Mouse (Mus musculus) embryonic facial prominence, embryonic 15.5 days (tissue): ENCODE measurements at regions not wholly inside any gene's neighbourhood (a gene's known extent, or its start where the extent isn't known, plus 50 kb on each side); places are given as distances from the start of the nearest gene placed in this dataset.
"Not testable (repeated sequence)": the region's sequence is repeated elsewhere in the genome, so short reads cannot be mapped to it uniquely, and the experiment has no call there.

ENCODE experiments used
- ATAC-seq: fragments of 200-750 bp; cut with Nextera tagmentation; 2 replicates; pipeline ENCODE4 v1.8.0; 2017; ENCODE audit warnings: low read depth, moderate TSS enrichment; ENCODE audit not compliant: insufficient number of reproducible peaks, low FRiP score, low TSS enrichment
- H3K27ac ChIP-seq: fragments of 300-500 bp; sonication (generic); replicated peaks from 2 replicates; pipeline ENCODE4 v1.5.1; 2015; ENCODE audit warnings: mild to moderate bottlenecking, inconsistent platforms
- H3K27me3 ChIP-seq: fragments of 300-500 bp; sonication (generic); 2 replicates; pipeline ENCODE4 v1.6.1; 2015; ENCODE audit warnings: inconsistent platforms
- H3K36me3 ChIP-seq: fragments of 300-500 bp; sonication (generic); 2 replicates; pipeline ENCODE4 v1.6.1; 2015; ENCODE audit warnings: mild to moderate bottlenecking, inconsistent platforms
- H3K4me1 ChIP-seq: fragments of 300-500 bp; sonication (generic); 2 replicates; pipeline ENCODE4 v1.6.1; 2015; ENCODE audit warnings: inconsistent platforms
- H3K4me2 ChIP-seq: fragments of 300-500 bp; sonication (generic); replicated peaks from 2 replicates; pipeline ENCODE4 v1.6.1; 2015; ENCODE audit warnings: mild to moderate bottlenecking, inconsistent platforms
- H3K4me3 ChIP-seq: fragments of 300-500 bp; sonication (generic); replicated peaks from 2 replicates; pipeline ENCODE4 v1.5.1; 2015; ENCODE audit warnings: mild to moderate bottlenecking, inconsistent platforms
- H3K9ac ChIP-seq: fragments of 300-500 bp; sonication (generic); 2 replicates; pipeline ENCODE4 v1.6.1; 2015; ENCODE audit warnings: inconsistent platforms
- H3K9me3 ChIP-seq: fragments of 300-500 bp; sonication (generic); replicated peaks from 2 replicates; pipeline ENCODE4 v1.6.1; 2016; ENCODE audit warnings: inconsistent platforms
- WGBS: fragments of 180-500 bp; shearing (Covaris S2); methylation state at CpG from one replicate; pipeline ENCODE4 v1.1.7; 2015; 5-methylcytosine and 5-hydroxymethylcytosine counted together

DNA sequence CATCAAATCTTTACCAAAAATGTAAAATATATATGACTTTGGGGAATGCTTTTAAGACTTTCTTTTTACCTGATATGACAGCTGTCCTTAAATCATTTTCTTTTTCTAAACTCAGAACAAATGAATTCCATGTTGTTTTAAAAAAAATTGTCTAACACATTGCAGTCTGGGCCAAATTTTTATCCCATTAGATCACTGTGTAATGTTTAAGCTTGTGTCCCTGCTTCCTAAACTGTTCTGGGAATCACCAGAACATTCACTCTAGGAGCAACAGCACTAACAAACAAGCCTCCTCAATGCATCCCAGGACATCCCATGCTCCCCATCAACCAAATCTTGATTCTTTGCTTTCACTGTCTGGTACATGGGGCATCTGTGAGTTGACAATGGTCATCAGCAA is 449.2 kb upstream of the Klf6 start:
- no peak overlapping the region for H3K9ac ChIP-seq
- no peaks in the 10 kb centered on the region for H3K4me1 ChIP-seq
- H3K9me3 ChIP-seq: no peaks in the 10 kb centered on the region
- no peak overlapping the region for H3K27ac ChIP-seq
- H3K4me2 ChIP-seq: no peak overlapping the region
- H3K36me3 ChIP-seq: no peaks in the 10 kb centered on the region
- ATAC-seq: no peak
- no peaks in the 10 kb centered on the region for H3K27me3 ChIP-seq
- no peak overlapping the region for H3K4me3 ChIP-seq

DNA sequence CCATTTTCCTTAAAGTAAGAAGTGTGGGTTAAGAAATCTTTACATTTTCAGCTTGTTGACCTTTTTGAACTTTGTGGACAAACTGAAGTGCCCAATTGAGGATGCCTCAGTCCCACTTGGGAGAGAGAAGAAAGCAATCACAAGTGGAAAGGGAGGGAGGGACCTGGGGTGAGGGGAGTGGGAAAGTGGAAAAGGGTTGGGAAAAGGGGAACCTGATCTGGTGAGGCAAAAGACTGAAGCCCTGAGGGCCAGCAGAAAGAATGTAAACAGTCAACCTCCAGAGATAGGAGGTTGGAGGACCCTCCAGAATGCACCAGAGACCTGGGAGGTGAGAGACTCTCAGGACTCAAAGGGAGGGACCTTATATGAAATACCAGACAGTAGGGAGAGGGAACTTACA is 448.3 kb upstream of the Klf6 start:
- H3K27me3 ChIP-seq, H3K9me3 ChIP-seq, ATAC-seq, H3K4me2 ChIP-seq, H3K27ac ChIP-seq, H3K4me1 ChIP-seq, H3K36me3 ChIP-seq, H3K9ac ChIP-seq, H3K4me3 ChIP-seq: not testable (repeated sequence)

- no peaks in the 10 kb centered on the region for H3K27me3 ChIP-seq
- WGBS: 59% methylated on average over 1 of the region's 1 CpGs
- H3K4me3 ChIP-seq: no peak overlapping the region
- no peak overlapping the region for H3K9ac ChIP-seq
- no peak overlapping the region for H3K27ac ChIP-seq
- H3K4me2 ChIP-seq: no peak overlapping the region
- H3K36me3 ChIP-seq: no peaks in the 10 kb centered on the region
- H3K9me3 ChIP-seq: no peaks in the 10 kb centered on the region
- H3K4me1 ChIP-seq: no peaks in the 10 kb centered on the region
- ATAC-seq: no peak
Measured at GRCm38 (mm10) chr13:5424110-5424509, 437.2 kb upstream of the Klf6 start.

DNA sequence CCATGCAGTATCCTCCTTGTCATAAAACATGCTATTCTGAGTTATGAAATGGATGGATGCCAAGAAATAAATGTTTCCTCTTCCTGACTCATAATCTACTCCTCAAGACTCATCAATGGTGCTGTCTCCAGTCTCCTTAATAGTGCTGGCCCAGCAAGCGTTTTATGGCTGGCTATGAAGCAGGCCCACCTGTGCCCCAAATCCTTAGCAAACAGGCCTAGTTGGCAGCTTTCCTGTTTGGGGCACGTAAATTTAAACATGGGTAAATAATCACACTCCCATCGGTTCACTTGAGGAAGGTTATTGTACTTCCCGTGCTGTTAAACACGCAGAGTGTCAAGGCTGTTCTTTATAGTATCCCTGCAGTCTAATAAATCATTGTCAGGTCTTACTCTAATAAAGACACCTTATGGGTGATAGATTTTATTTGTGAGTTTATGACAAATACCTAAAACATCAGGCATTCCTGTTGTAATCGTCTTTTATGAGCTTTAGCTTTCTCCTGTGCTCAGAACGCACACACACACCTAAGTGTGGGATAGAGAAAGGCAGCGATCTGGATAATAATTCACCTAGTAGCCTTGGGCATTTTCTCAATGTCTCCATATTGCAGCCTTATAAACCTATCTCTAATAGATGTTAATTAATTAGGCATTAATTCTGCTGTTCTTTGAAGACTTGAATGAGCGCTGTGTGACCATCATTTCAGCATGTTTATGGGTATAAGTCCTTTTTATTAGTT is 435.6 kb upstream of the Klf6 start:
- no peaks in the 10 kb centered on the region for H3K4me1 ChIP-seq
- 81% methylated on average over 9 of the region's 9 CpGs for WGBS
- no peak overlapping the region for H3K4me2 ChIP-seq
- H3K27ac ChIP-seq: no peak overlapping the region
- no peak for ATAC-seq
- H3K27me3 ChIP-seq: no peaks in the 10 kb centered on the region
- H3K9me3 ChIP-seq: no peaks in the 10 kb centered on the region
- H3K4me3 ChIP-seq: no peak overlapping the region
- no peaks in the 10 kb centered on the region for H3K36me3 ChIP-seq
- no peak overlapping the region for H3K9ac ChIP-seq

DNA sequence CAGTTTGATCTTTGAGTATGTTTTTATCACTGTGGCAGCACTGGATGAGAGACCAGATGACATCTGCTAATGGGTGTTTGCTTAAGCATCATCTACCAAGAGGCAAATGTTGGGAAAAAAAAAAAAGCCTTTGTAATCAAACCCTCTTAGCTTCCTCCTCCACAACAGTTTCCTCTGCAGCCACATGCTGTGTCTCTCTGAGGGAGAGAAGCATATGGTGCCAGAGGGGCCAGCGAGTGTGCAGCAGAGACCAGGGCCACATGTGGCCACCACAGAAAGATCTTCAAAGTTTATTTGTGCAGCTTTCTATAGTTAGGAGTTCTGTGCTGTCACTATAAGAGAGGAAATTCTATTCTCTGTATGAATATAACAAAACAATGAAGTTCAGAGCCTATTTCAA is 427.6 kb upstream of the Klf6 start:
- Histone ChIP-seq H3K27me3 (no peaks in the 10 kb centered on the region), H3K36me3 (no peaks in the 10 kb centered on the region), H3K9me3 (no peaks in the 10 kb centered on the region), H3K27ac (no peak overlapping the region), H3K4me2 (no peak overlapping the region), H3K4me3 (no peak overlapping the region), H3K4me1 (no peaks in the 10 kb centered on the region), H3K9ac (no peak overlapping the region)
- no peak for ATAC-seq
- 33% methylated on average over 1 of the region's 1 CpGs for WGBS

- no peaks in the 10 kb centered on the region for H3K36me3 ChIP-seq
- no peak overlapping the region for H3K27ac ChIP-seq
- no peak overlapping the region for H3K4me3 ChIP-seq
- no peaks in the 10 kb centered on the region for H3K27me3 ChIP-seq
- no peak for ATAC-seq
- H3K4me1 ChIP-seq: no peaks in the 10 kb centered on the region
- no peaks in the 10 kb centered on the region for H3K9me3 ChIP-seq
- no peak overlapping the region for H3K9ac ChIP-seq
- H3K4me2 ChIP-seq: no peak overlapping the region
Measured at GRCm38 (mm10) chr13:5435131-5435530, 426.2 kb upstream of the Klf6 start.

- Histone ChIP-seq H3K27ac (no peak overlapping the region; the same call in 1 of the 2 replicates), H3K4me3 (no peak overlapping the region), H3K9ac (no peak overlapping the region), H3K4me1 (no peaks in the 10 kb centered on the region), H3K27me3 (no peaks in the 10 kb centered on the region), H3K36me3 (no peaks in the 10 kb centered on the region), H3K4me2 (no peak overlapping the region), H3K9me3 (no peaks in the 10 kb centered on the region)
- WGBS: 38% methylated on average over 2 of the region's 2 CpGs
- no peak for ATAC-seq
Measured at GRCm38 (mm10) chr13:5436191-5436590, 425.1 kb upstream of the Klf6 start.

DNA sequence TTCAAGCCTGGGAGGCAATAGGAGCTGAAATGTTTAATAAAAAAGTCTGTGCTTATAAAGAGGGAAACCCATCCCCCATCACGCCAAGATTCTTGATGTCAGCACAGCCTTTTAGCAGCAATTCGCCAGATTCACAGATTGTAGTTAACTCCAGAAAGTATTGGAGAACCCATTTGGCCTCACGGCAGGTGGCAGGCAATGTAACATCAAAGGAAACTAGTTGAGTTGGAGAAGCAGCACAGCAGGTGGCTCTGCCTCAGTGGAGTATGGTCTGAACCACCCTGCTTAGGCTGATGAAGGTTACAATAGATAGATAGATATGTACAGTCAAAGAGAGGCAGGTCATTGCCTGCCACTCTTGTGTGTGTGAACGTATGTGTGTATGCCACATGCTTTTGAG is 420.8 kb upstream of the Klf6 start:
- WGBS: 81% methylated on average over 4 of the region's 4 CpGs
- Histone ChIP-seq H3K36me3 (no peaks in the 10 kb centered on the region), H3K9ac (no peak overlapping the region), H3K9me3 (no peaks in the 10 kb centered on the region), H3K27me3 (no peaks in the 10 kb centered on the region), H3K27ac (no peak overlapping the region), H3K4me3 (no peak overlapping the region), H3K4me2 (no peak overlapping the region), H3K4me1 (no peaks in the 10 kb centered on the region)
- no peak for ATAC-seq

DNA sequence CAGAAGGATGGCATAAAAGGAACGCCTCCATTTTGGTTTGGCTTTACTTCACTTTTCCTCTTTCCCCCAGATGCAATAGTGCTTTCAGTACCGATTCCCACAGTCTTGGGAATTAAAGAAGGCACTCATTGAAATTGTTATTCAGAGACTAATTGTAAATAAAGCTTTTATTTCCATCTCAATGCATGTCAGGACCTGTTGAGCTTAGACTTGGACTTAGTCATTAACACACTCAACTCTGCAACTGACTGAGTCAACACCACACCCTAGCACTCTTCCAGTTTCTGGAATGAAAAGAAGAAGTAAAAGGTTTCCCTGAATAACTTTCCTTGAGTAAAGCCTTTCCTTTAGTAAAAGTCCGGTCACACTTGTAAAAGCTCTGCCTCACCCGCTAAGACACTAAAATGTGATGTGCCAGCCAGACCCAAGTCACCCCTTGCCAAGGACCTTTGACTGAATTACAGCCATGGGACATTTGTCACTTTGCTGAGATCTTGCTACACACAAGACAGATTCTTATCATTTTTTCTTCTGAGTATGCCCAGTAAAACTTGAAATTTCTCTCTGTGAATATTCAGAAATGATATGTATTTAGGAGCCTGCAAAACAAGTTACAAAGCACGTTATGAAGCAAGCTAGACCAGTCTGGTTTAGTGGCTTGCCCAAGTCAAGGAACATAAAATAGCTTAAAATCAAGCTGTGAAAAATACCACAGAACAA is 416.4 kb upstream of the Klf6 start:
- H3K4me2 ChIP-seq: no peak overlapping the region
- no peak overlapping the region for H3K9ac ChIP-seq
- ATAC-seq: no peak
- no peaks in the 10 kb centered on the region for H3K27me3 ChIP-seq
- H3K4me1 ChIP-seq: no peaks in the 10 kb centered on the region
- H3K4me3 ChIP-seq: no peak overlapping the region
- H3K27ac ChIP-seq: 0 out of 2 replicates have a peak overlapping the region, but pooled peaks have one; percentile 49
- no peaks in the 10 kb centered on the region for H3K9me3 ChIP-seq
- no peaks in the 10 kb centered on the region for H3K36me3 ChIP-seq
- WGBS: 76% methylated on average over 5 of the region's 5 CpGs

- no peaks in the 10 kb centered on the region for H3K9me3 ChIP-seq
- 63% methylated on average over 1 of the region's 1 CpGs for WGBS
- no peak overlapping the region for H3K4me3 ChIP-seq
- no peaks in the 10 kb centered on the region for H3K36me3 ChIP-seq
- no peak overlapping the region for H3K27ac ChIP-seq
- H3K4me2 ChIP-seq: no peak overlapping the region
- no peak overlapping the region for H3K9ac ChIP-seq
- ATAC-seq: no peak
- H3K27me3 ChIP-seq: no peaks in the 10 kb centered on the region
- no peaks in the 10 kb centered on the region for H3K4me1 ChIP-seq
Measured at GRCm38 (mm10) chr13:5448601-5449000, 412.7 kb upstream of the Klf6 start.

DNA sequence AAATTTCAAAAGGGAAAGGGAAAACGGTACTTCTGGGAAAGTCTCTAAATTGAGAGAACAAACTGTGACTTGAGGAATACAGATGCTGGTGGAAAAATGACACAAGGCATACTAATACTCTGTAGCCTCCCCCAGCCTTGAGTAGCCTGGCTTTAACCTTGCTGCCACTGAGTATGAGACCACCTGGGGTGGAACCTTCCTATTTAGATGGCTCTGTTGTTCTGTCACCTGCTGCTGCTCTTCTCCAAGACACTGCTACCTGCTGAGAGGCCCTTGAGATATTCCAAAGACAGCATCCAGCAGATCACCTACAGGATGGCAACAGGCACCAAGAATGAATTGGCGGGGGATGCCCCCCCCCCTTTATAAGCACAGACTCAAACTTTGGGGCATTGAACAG is 380.5 kb upstream of the Klf6 start:
- Histone ChIP-seq H3K4me1 (no peaks in the 10 kb centered on the region), H3K4me3 (no peak overlapping the region), H3K9ac (no peak overlapping the region), H3K4me2 (no peak overlapping the region), H3K27ac (no peak overlapping the region), H3K9me3 (no peaks in the 10 kb centered on the region), H3K36me3 (no peaks in the 10 kb centered on the region), H3K27me3 (no peaks in the 10 kb centered on the region)
- WGBS: 73% methylated on average over 2 of the region's 2 CpGs
- no peak for ATAC-seq

DNA sequence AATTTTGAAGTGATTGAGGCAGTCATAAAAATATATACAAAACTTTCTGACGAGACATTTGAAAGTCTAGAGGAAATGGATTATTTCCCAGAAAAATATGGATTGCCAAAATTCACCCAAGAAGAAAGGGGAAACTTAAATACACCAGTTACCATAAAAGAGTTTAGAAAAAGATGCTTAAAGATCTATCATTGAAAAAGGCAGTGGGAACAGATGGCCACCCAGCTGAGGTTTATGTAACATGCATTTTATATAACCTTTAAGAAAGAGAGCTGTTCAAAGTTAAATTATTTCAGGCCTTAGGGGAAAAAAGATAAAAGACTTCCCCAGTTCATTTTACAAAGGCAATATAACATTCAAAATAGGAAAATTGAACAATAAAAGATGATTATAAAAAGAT is 369.0 kb upstream of the Klf6 start:
- 35% methylated on average over 1 of the region's 1 CpGs for WGBS
- no peaks in the 10 kb centered on the region for H3K27me3 ChIP-seq
- H3K9me3 ChIP-seq: no peaks in the 10 kb centered on the region
- H3K9ac ChIP-seq: no peak overlapping the region
- no peak overlapping the region for H3K4me2 ChIP-seq
- H3K27ac ChIP-seq: no peak overlapping the region
- H3K4me1 ChIP-seq: no peaks in the 10 kb centered on the region
- H3K36me3 ChIP-seq: no peaks in the 10 kb centered on the region
- no peak overlapping the region for H3K4me3 ChIP-seq
- ATAC-seq: no peak
